Mouse (Mus musculus): ENCODE results near the gene Nav2.

Gene Nav2

DNA sequence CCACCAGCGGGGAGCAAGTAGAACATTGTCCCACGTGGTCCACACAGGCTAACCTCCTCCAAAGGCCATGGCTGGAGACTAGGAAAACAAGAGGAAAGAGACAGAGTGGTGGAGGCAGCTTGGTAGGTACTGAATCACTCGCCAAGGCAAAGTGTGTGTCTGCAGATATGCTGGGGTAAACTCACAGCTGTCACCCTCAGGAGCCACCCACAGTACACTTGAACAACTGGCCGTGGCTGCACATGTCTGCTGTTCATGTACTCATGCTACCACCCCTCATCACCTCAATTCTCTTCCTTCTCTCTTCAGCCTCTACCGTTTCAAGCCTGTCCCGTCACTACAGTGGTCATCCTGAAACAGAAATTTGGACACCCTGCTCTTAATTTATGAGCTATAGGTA lies 393.0 kb downstream of the Nav2 start:
- DNase-seq = no peak

DNA sequence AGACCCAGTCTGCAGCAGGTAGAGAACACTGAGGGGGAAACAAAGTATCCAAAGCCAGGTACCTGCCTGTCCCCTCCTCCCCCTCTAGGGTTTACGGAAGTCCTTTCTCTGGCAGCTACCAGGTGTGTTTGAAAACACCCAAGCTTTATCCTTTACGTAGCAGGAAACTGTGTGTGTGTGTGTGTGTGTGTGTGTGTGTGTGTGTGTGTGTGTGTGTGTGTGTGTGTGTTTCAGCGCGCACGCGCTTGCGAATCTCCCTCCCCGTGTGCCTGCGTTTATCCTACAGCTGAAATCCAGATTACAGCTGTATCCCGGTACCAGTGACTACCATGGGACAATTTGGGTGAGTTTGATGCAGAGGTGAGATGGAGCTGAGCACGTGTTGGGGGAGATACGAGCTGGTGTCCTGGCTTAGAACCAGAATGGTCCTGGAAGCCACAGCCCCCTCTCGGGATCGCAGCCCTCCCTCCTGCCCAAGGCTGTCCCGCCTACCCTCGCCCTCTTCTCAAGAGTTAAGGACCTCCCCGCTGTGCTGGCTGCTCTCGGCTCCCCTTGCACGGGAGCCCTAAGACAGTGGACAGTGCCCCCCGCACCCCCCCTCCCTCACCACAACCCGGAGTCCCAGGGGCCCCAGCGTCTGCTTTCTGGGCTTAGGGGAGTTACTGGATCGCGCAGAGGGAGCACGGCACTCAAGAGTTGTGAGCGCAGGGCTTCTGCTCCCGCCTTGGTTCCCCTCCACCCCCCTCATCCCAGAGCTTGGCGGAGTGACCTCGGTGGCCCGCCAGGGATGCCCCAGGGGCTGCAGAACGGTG lies 395.3 kb downstream of the Nav2 start:
- DNase-seq = no peak

DNA sequence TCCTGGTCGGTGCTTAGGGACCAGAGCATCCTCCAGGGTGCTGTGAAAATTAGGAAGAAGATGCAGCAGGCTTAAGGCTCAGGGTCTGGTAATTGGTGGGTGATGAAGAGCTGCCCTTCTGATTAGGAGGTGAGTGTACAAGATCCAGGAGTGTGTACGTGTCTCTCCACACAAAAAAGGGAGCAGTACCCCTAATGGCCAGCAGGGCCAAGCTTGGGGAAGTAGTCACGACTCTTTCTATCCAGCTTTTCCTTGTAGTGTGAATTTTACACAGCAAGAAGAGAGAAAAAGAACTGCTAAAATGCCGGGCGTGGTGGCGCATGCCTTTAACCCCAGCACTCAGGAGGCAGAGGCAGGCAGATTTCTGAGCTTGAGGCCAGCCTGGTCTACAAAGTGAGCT lies 399.2 kb downstream of the Nav2 start:
- no peak for DNase-seq

DNA sequence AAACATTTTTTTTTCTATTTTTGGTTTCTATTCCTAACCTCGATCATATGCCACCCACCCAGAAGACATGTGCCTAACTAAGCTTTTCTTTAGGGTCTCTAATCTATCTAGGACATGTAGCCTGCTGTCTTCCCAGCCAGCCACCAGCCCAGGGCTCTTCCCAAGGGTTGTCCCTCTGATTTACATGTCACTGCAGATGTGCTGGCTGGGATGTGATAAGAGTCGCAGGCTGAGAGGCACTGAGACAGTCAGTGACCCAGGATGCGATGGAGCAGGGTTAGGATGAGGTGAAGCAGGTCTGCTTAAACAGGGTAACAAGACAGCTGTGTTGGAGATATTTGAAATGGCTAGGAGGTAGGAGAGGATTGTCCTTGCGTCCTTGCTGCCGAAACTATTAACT lies 401.2 kb downstream of the Nav2 start:
- no peak for DNase-seq

DNA sequence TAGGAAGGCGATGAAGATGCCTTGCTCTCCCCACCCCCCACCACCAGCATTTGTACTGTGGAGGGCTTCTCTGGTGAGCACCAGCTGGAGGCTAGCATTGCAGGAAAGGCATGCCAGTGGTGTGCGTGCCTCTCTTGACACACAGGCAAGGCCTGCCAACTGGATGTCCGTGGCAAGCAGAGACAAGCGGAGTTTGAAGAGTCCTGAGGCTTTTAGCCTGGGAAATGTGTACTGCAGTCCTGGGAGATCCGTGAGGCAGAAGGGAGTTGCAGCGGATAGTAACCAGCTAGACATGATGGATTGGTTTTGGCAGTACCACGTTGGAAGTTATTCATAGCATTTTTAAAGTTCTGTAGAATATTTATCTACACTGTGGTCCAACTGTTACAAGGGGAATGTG lies 405.4 kb downstream of the Nav2 start:
- no peak for DNase-seq

DNA sequence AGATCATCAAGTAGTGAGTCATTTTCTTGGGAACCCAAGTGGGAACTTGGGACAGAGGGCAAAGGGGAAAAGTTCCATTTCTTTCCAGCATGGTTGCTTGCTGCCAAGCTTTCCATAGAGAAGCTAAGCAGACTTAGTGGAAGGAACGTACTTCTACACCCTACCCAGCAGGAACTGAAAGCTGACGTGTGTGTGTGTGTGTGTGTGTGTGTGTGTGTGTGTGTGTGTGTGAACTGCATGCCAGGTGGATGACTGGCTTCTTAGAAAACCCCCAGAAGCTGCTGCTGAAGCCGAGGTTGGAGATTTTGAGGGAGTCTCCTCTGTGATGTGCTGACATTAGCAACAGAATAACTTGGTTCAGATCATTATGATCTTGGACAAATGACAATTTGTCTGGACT lies 406.5 kb downstream of the Nav2 start:
- no peak for DNase-seq

DNA sequence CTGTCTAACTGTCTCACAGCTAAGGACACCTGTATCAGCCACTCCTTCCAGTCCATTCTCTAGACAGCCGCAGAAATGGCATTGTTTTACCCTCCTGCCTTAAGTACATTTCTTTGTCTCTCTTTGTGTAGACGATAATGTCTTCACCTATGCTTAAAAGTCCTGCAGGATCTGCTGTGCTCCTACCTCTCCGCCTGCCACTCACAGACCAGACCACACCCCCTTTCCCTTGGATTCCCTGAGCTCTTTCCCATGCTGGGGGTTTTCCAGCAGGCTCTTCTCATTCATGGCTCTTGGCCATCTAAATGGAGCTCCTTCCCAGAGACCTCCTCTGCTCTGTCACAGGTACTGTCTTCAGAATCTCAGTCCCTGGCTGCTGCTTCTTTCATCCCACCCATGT lies 408.1 kb downstream of the Nav2 start:
- DNase-seq = no peak

DNA sequence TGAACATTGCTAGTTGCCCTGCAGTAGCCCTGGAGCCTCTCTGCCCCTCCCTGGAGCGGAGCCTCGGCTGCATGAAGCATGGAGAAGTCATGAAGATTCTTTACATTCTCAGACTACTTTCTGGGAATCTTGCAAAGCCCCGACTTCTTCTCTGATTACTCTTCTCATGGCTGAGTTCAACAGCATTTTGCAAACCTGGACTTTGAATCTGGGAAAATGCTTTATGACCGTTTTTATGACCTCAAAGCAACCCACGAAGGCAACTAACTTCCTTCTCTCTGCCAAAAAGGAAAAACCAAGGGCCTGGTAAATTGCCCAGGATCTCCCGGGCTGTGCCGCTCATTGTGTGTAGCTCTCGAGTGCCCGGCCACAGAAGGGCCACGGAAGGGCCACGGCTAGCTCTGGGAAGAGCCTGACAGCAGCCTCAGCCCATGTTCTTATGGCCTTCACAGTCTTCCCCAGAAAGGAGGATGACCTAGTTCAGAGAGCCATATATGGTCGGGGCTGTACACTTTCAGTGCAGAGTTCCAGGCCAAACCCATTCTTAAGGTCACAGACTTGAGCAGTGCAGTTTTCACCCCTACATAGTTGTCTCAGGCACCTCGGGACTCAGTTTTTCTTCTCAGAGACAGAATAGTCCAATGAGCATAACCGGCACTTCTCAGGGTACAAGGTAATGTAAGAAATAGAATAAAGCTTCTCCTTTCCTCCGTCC lies 409.8 kb downstream of the Nav2 start:
- no peak for DNase-seq

DNA sequence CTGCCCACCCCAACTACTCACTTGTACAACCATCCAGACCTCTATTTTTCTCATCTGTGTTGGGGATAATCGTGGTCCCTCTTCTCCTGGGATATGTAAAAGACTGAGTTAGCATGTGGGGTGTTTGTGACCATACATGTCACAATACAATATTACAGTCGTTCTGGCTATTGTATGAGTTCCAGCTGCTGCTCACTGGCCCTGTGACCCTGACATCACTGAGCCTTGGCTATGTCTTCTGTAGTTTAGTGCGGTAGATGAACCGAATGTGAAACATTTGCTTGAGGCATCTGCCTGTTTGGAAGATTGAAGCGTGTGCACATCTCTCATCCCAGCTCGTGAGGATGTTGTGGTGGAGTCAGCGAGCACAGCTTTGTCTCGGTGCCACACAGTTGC lies 410.4 kb downstream of the Nav2 start:
- DNase-seq = no peak

DNA sequence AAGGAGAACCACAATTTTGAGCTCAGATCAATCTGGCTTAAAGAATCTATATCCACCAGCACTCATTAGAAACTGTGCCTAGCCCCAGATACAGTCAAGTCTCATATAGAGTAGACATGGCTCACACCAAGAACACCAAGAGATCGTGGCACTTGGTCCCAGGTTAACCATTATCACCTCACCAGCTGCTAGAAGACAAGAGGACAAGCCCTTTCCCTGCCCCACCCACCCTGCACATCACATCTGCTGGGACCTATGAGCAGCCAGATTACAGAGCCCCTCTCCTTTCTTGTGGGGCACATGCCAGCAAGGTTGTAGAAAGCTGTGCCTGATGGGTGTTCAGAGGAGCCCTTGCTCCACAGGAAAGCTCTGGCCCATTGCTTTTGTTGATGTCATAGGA lies 411.5 kb downstream of the Nav2 start:
- no peak for DNase-seq

DNA sequence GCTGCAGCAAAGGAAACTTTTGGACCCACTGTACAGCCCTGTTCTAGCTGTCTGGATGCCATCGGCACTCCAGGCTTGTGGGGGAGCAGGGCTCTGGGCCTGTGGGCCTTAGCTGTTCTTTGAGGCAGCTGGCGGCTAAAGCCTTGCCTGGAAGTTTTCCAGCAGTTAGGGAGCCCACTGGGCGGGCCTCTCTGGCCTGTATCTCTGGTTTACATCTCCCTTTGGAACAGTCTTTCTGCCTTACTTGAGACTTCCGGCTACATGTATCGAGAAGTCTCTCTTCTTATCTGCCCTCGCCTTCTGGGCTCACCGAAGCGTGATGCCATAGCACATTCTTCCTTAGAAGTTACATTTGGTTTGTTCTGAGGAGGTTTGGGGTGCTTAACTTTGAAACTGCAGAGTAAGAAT lies 412.6 kb downstream of the Nav2 start:
- peak; percentile 41 for DNase-seq

DNA sequence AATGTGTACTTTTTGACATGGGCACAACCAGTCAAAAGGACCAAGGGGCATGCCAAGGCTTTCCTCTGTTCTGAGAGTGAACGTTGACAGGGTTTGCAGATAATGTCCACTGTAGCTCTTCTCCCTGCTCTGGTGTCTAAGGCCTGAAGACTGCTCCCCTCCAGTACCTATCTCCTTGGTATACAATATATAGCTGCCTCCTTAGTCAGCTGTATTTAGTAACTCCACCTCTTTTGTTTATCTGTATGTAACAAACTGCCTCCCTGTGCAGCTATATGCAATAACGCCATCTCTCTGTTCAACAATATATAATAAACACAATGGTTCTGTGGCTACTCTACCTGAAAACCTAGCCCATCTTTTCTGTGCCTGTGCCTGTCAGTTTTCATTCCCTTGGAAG lies 413.7 kb downstream of the Nav2 start:
- no peak for DNase-seq

DNA sequence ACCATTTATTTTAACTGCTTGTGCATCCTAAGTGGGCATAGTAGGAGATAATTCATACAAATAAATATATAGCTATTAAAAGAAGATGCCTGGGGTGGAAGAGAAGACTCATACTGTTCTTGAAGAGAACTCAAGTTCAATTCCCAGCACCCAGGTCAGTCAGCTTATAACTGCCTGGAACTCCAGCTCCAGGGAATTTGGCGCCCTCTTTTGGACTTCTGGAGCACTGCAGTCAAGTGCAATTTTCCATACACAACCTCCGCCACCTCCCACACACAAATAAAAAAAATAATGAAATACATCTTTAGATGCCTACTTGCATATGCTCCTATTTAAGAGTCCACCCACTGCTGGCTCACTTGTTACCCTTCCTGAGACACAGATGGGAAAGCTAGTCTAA lies 416.1 kb downstream of the Nav2 start:
- DNase-seq = no peak

DNA sequence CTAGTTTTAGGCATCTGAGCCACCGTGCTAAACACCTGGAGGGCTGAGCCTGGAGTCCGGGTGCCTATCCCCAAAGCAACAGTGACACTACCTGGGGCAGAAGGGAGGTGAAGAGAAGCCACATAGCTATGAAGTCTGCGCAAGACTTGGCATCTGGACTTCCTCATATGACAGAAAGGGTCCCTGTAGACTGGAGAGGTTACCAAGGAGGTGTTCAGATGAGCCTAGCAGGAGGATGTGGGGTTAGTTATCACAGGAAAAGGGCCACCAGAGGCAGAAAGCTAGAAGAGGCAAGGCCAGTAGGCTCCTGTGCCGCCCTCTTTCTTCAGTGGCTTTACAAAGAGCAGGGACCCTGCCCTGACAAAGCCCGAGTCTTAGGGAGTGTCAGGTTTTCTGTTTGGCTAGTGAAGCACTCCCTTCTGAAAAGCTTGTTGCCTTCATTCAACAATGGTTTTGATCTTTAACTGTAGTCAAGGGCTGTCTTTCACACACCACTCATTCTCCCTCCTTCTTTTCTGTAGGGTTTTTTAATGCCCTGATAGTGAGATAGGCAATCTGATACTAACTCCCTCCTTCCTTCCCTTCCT lies 417.7 kb downstream of the Nav2 start:
- DNase-seq = no peak

DNA sequence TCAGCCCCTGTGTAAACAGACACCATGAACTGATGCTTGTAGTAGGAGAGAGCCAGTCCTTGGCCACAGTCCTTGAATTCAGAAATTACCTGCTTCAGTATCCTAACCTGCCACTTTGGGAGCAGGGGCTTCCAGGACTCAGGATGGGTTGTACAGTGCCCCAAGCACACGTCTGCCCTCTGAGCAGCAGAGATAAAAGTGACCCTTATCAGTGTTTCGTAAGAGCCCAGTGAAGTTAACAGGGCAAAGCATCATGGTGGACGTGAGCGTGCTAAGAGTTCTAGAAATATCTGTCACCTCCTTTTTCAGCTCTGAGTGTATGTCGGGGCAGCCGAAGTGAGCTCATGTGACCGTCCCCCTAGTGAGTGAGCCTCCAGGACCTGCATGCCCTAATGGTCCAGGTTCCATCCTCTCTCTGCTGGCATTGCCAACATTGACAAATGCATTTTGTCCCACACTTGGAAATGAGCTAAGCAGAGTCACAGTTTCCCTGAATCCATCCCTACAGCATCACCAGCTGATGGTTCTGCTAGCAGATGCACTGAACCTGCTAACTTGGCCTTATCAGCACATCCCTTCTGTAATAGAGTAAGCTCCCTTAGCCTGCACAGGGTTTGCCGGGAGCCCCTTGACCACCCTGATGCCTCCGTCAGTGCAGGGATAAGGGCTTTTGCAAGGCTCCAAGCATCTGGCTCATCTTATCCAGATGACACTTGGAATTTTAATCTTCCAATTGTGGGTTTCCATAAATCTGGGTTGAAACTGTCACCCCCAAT lies 418.6 kb downstream of the Nav2 start:
- no peak for DNase-seq

DNA sequence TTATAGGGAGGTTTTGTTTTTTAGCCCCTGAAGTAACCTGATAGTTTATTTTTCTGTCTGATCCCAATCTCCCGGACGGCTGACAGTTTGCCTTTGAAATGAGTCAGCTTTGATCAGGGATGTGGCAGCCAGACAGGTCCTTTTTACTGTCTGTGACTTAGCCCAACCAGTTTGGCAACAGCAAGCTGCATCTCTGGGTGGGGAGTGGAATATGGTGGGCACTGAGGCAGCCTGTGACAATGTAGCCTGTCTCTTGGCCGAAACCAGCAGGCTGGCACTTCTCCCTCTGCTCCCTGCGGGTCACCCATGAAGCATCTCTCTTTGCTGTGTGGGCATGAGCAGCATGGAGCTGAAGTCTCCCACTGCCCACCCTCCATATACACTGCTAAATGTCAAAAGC lies 421.7 kb downstream of the Nav2 start:
- DNase-seq = no peak

DNA sequence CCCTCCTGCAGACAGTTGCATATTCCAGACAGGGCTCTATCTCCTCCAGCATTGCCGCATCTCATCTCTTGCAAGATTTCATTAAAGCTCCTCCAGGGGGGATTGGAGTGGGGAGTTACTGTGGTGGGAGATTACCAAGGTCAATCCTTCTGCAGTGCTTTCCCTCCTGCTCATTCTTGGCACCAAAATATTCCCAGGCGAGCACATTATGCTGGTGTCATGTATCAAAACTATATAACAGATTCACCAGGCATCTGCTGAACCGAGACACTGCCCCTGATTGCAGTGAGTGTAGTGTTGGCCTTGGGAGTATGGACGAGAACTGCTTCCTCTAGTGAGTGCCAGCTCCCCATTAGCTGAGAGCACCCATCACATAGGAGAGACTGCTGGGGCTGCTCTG lies 423.4 kb downstream of the Nav2 start:
- no peak for DNase-seq

DNA sequence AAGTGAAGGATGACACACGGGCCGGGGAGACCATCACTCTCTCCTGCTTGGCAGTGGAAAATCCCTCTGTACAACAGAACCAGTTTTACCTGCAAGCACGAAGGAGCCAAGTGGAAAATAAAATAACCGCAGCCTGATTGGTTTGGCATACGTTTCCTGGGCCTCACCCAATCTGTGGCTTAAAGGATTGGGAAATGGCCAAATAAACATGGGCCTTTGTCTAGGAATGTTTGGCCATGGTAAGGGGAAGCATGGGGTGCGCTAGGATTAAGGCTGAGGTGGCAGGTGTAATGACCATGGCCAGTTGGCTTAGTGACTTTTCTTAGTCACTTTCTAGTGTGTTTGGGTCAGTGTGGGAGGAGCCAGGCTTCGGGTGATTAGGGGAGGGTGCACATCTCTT lies 424.1 kb downstream of the Nav2 start:
- no peak for DNase-seq

DNA sequence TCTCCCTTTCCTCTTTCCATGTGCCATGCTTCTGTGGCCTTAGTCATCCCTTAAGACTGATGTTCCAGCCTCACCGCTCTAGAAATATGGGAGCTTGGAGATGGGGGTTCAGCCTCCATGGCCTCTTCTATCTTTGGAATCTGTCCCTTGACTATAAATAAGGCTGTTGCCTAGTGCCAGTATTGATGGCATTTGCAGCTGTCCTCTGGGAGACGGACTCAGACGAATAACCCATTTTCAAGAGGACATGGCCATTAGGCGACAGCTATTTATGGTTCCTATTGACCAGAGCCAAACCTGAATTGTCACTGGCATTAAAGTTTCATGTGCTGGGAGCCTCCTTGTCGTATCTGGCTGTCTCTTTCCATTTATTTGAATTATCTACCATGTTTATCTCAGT lies 425.6 kb downstream of the Nav2 start:
- DNase-seq = no peak

DNA sequence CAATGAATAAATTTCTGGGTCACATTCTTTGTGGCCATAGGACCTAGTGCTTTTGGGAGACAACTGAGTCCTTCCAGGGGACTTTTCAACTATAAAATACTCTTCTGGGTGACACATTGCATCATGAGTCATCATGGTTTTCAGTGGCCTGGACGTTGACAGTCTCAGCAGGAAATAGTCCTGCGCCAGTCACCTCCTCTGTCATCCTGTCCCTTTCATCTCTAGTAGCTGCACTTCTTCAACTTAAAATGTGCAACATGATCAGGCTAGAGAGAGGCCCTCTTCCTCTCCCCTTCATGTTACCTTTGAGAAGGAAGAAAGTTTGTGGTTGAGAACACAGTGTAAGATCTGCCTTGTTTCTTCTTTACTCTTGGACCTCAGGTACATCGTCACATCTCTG lies 426.5 kb downstream of the Nav2 start:
- no peak for DNase-seq

DNA sequence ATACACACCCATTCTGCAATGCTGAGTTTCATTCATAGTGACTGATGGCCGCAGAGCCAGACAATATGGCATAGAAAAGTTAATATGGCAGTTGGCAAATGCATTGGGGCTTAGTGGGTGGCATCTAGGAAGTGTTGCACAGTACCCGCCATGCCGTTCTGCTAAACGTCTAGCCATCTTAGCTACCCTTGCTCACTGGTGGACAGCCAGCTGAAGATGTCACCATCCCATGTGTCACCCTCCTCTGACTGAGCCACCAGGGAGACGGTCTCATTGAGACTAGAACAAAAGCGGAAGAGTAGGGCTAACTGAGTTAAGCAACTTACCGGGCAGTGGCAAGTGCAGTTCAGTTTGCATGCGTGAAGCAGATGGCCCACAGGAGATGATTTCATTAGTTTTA lies 428.2 kb downstream of the Nav2 start:
- no peak for DNase-seq

DNA sequence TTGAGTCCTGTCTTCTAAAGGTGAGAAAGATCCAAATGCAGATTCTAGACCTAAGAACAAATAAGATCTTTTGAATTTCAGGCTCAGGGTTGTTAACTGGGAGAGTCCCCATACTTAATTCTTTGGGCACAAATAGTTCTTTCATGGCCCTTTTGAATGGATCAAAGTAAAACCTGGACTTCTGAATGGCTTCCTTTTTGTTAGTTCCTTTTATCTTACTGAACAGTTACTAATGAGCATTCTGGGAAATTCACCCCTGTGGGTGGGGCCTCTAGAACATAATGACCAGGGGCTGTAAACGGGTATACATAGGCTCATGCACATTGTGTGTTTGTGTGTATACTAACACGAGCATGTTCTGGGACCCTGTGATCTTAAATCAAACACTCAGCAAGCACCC lies 429.2 kb downstream of the Nav2 start:
- no peak for DNase-seq

DNA sequence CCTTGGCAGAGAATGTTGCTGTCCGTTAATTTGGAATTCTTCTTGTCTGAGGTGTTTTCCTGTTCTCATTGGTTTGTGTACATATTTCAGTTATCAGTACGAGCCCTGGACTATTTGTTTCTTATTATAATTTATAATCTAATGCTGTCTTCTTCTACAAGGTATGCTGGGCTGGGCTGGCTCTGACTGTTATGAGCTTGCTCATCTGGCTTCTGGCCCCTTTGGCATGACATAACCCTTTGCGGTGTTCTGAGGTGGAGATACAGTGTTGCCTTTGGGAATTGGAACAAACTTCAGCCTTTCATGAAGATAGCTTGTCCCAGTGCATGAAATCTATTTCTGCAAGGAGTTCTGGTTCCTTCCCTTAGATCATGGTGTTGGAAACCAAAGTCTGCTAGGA lies 431.4 kb downstream of the Nav2 start:
- DNase-seq = no peak

Measured in cerebellum, adult 8-10 months (tissue).